Comparison of ENCODE assay signal across 10 mouse cellular contexts in the genomic region with DNA sequence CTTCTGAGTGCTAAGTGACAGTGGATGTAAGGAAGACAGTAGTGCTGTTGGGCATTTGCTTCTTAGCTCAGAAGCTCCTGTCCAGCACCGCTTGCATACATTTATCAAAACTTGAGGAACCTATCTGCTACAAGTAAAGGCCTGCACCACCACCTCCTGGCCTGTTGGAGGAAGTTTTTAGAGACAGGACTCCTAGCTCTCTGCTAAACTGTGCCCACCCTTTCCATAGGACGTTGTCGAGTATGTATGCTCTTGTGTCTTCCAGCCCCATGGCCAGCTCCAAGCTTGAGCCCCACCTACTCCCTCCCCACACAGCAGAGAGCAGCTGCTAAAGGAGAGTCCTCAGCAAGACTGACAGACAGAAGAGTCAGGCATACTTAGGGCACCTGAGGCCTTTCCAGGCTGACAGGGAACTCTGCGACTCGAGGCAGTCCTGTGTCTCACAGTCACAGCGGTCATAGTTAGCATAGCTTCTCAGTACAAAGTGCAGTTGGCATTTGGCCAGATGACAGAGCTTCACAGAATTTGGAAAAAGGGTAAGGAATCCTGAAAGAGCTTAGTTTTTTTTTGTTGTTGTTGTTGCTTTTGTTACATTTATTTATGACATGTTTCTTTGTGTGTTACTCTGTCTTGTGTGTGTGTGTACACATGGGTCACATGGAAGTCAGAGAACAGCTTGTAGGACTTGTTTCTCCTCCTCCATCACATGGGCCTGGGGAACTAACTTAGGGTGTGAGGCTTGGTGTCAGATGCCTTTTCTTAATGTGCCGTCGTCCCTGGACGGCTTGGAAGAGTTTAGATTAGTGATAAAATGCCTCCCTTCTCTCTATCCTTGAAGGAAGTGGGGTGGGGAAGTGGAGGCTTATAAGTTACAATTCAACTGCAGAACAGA. TPM values are rescaled to one million over a fixed set of nuclear protein-coding genes. Genes with fewer than 3 reads are reported as not detected.
DNase-seq lines count a peak whose midpoint lies in the region; ATAC-seq and TF ChIP-seq lines count a peak whose summit lies in the region.
"Had no signal": no experiment of that assay in that cellular context is flagged by ENCODE, and none has a peak within 500 bp of the region (broad histone marks: within the 10 kb centered on the region; RNA-seq: fewer than 3 reads in every experiment).

No protein-coding gene starts in this region.

- peak; percentile 44 for TF ChIP-seq CTCF in midbrain, postnatal 0 days (IDR thresholded peaks at IDR 0.05)

- ATAC-seq in frontal cortex, adult (ENCODE audit: low TSS enrichment), result peak; percentile 70
- ATAC-seq in midbrain, postnatal 0 days (ENCODE audit: low FRiP score), result no peak
- no peak for ATAC-seq in erythroid progenitor cell, adult 5-6 weeks (replicated peaks; ENCODE audit: low FRiP score, poor library complexity, severe bottlenecking)

- no peak for DNase-seq in frontal cortex, postnatal 25 days (ENCODE audit: low spot score in 2 of 2)
- peak; percentile 10 for DNase-seq in midbrain, postnatal 0 days (ENCODE audit: low spot score)
- DNase-seq in midbrain, embryonic 10.5 days (ENCODE audit: low spot score), result no peak
- peak; percentile 60 for DNase-seq in kidney, postnatal 14 days
- DNase-seq in yolk sac, embryonic 10.5 days (ENCODE audit: low spot score), result peak; percentile 54
- no peak for DNase-seq in Muller cell, postnatal 12 days (ENCODE audit: inconsistent ontology term)
- DNase-seq: adrenal gland, adult 8-10 months; embryo, embryonic 11 days had no signal

- no peak overlapping the region for H3K27ac ChIP-seq in midbrain, postnatal 0 days (ENCODE audit: low read depth, low read length)
- H3K27ac ChIP-seq in midbrain, embryonic 10.5 days (replicated peaks), result no peak overlapping the region

- H3K27me3 ChIP-seq in midbrain, postnatal 0 days (ENCODE audit: insufficient read depth, low read length), result no peaks in the 10 kb centered on the region
- no peaks in the 10 kb centered on the region for H3K27me3 ChIP-seq in midbrain, embryonic 10.5 days (ENCODE audit: low read depth, poor library complexity, severe bottlenecking)

- 73% methylated on average over 9 of the region's 9 CpGs for WGBS in midbrain, postnatal 0 days
- WGBS in midbrain, embryonic 10.5 days, result 88% methylated on average over 9 of the region's 9 CpGs

- H3K9ac ChIP-seq in midbrain, postnatal 0 days (replicated peaks; ENCODE audit: low read length, poor library complexity, severe bottlenecking), result no peak overlapping the region

- no peaks in the 10 kb centered on the region for H3K9me3 ChIP-seq in midbrain, postnatal 0 days (ENCODE audit: low read length)
- no peaks in the 10 kb centered on the region for H3K9me3 ChIP-seq in midbrain, embryonic 10.5 days (replicated peaks)

- H3K4me3 ChIP-seq in midbrain, postnatal 0 days (ENCODE audit: low read depth, low read length), result no peak overlapping the region
- no peak overlapping the region for H3K4me3 ChIP-seq in midbrain, embryonic 10.5 days

- no peaks in the 10 kb centered on the region for H3K36me3 ChIP-seq in midbrain, postnatal 0 days (ENCODE audit: insufficient read depth, low read length)
- no peaks in the 10 kb centered on the region for H3K36me3 ChIP-seq in midbrain, embryonic 10.5 days

- no peak overlapping the region for H3K4me2 ChIP-seq in midbrain, postnatal 0 days (ENCODE audit: low read depth, low read length, poor library complexity, severe bottlenecking)

- no peaks in the 10 kb centered on the region for H3K4me1 ChIP-seq in midbrain, postnatal 0 days (ENCODE audit: insufficient read depth, low read length)
- no peaks in the 10 kb centered on the region for H3K4me1 ChIP-seq in midbrain, embryonic 10.5 days

RNA-seq across cellular contexts. Expression of gene Thoc7, which starts 33.8 kb away (rescaled TPM):
- 55.7 and 70.7 TPM in 2 replicates for total RNA-seq in midbrain, postnatal 0 days (2014; rRNA removed)
- 195 and 196 TPM in 2 replicates for polyA plus RNA-seq in midbrain, postnatal 0 days (2015; fragmentation: Nextera tagmentation; extraction: Ambion mirVana)
- 231 and 235 TPM in 2 replicates for polyA plus RNA-seq in midbrain, embryonic 10.5 days (2016; fragmentation: Nextera tagmentation; extraction: Ambion mirVana)
- 139 and 171 TPM in 2 replicates for total RNA-seq in erythroid progenitor cell, adult 5-6 weeks (2015; ENCODE audit: low replicate concordance)
- 116 and 149 TPM in 2 replicates for total RNA-seq in erythroid progenitor cell, adult 5-6 weeks (2017; ENCODE audit: low replicate concordance)

RNA-seq across cellular contexts. Expression of gene Atxn7, which starts 34.2 kb away (rescaled TPM):
- total RNA-seq in midbrain, postnatal 0 days (2014; rRNA removed), result 12.7 and 22.4 TPM in 2 replicates
- 2.2 and 2.5 TPM in 2 replicates for polyA plus RNA-seq in midbrain, postnatal 0 days (2015; fragmentation: Nextera tagmentation; extraction: Ambion mirVana)
- 3.5 and 3.6 TPM in 2 replicates for polyA plus RNA-seq in midbrain, embryonic 10.5 days (2016; fragmentation: Nextera tagmentation; extraction: Ambion mirVana)
- total RNA-seq in erythroid progenitor cell, adult 5-6 weeks (2015; ENCODE audit: low replicate concordance), result 6.5 and 18.4 TPM in 2 replicates
- 14.2 and 37.3 TPM in 2 replicates for total RNA-seq in erythroid progenitor cell, adult 5-6 weeks (2017; ENCODE audit: low replicate concordance)

Comparison
In these comparisons a context has a peak if more than half of its experiments do, and no peak if none do; other contexts are left out.
1. DNase-seq: peak in midbrain, postnatal 0 days (single experiment), kidney, postnatal 14 days (single experiment) and yolk sac, embryonic 10.5 days (single experiment); none in frontal cortex, postnatal 25 days (0 of 2), midbrain, embryonic 10.5 days (single experiment) and Muller cell, postnatal 12 days (single experiment).